Mouse (Mus musculus): Measurements from ENCODE around the gene Syt1. TPM values are rescaled to one million over a fixed set of nuclear protein-coding genes. Genes with fewer than 3 reads are reported as not detected.
A peak's percentile ranks its signal among the peaks of the same experiment; 100 is the strongest.

Syt1 gene
- polyA plus RNA-seq, 1 experiment from 2014 or later = 130 TPM

GRCm38 (mm10) chr10:108765564-108765963 is 245.2 kb downstream of the Syt1 start:
- Histone ChIP-seq H3K4me3 (ENCODE audit: low read depth, low read length) (no peak overlapping the region), H3K36me3 (ENCODE audit: control insufficient read depth, insufficient read depth, low read length) (no peaks in the 10 kb centered on the region), H3K27ac (ENCODE audit: low read depth, low read length) (no peak overlapping the region), H3K27me3 (ENCODE audit: control insufficient read depth, insufficient read depth, low read length) (no peaks in the 10 kb centered on the region), H3K4me1 (ENCODE audit: control insufficient read depth, insufficient read depth, low read length) (no peaks in the 10 kb centered on the region), H3K9ac (replicated peaks; ENCODE audit: low read depth, low read length) (no peak overlapping the region), H3K4me2 (ENCODE audit: low read depth, low read length) (no peak overlapping the region), H3K9me3 (ENCODE audit: control insufficient read depth, low read length) (no peaks in the 10 kb centered on the region)
- no peak for ATAC-seq (ENCODE audit: low read depth)

GRCm38 (mm10) chr10:108763722-108764121 is 247.1 kb downstream of the Syt1 start:
- H3K4me1 ChIP-seq (ENCODE audit: control insufficient read depth, insufficient read depth, low read length) = no peaks in the 10 kb centered on the region
- 0 out of 2 replicates have a peak, but pooled peaks have one; percentile 28 for ATAC-seq (ENCODE audit: low read depth)
- no peaks in the 10 kb centered on the region for H3K27me3 ChIP-seq (ENCODE audit: control insufficient read depth, insufficient read depth, low read length)
- no peak overlapping the region for H3K27ac ChIP-seq (ENCODE audit: low read depth, low read length)
- H3K36me3 ChIP-seq (ENCODE audit: control insufficient read depth, insufficient read depth, low read length) = no peaks in the 10 kb centered on the region
- WGBS = 75% methylated on average over 6 of the region's 6 CpGs
- H3K4me2 ChIP-seq (ENCODE audit: low read depth, low read length) = no peak overlapping the region
- no peaks in the 10 kb centered on the region for H3K9me3 ChIP-seq (ENCODE audit: control insufficient read depth, low read length)
- no peak overlapping the region for H3K9ac ChIP-seq (replicated peaks; ENCODE audit: low read depth, low read length)
- H3K4me3 ChIP-seq (ENCODE audit: low read depth, low read length) = no peak overlapping the region

- 83% methylated on average over 2 of the region's 2 CpGs for WGBS
- Histone ChIP-seq H3K4me3 (ENCODE audit: low read depth, low read length) (no peak overlapping the region), H3K4me2 (ENCODE audit: low read depth, low read length) (no peak overlapping the region), H3K27ac (ENCODE audit: low read depth, low read length) (no peak overlapping the region), H3K9me3 (ENCODE audit: control insufficient read depth, low read length) (no peaks in the 10 kb centered on the region), H3K4me1 (ENCODE audit: control insufficient read depth, insufficient read depth, low read length) (no peaks in the 10 kb centered on the region), H3K36me3 (ENCODE audit: control insufficient read depth, insufficient read depth, low read length) (no peaks in the 10 kb centered on the region), H3K27me3 (ENCODE audit: control insufficient read depth, insufficient read depth, low read length) (no peaks in the 10 kb centered on the region), H3K9ac (replicated peaks; ENCODE audit: low read depth, low read length) (no peak overlapping the region)
- no peak for ATAC-seq (ENCODE audit: low read depth)
Measured at GRCm38 (mm10) chr10:108753304-108753703, 257.5 kb downstream of the Syt1 start.

GRCm38 (mm10) chr10:108743759-108744158 is 267.0 kb downstream of the Syt1 start:
- no peak overlapping the region for H3K27ac ChIP-seq (ENCODE audit: low read depth, low read length)
- WGBS = 96% methylated on average over 2 of the region's 2 CpGs
- no peaks in the 10 kb centered on the region for H3K4me1 ChIP-seq (ENCODE audit: control insufficient read depth, insufficient read depth, low read length)
- H3K27me3 ChIP-seq (ENCODE audit: control insufficient read depth, insufficient read depth, low read length) = no peaks in the 10 kb centered on the region
- H3K9ac ChIP-seq (replicated peaks; ENCODE audit: low read depth, low read length) = no peak overlapping the region
- no peak overlapping the region for H3K4me2 ChIP-seq (ENCODE audit: low read depth, low read length)
- H3K36me3 ChIP-seq (ENCODE audit: control insufficient read depth, insufficient read depth, low read length) = no peaks in the 10 kb centered on the region
- ATAC-seq (ENCODE audit: low read depth) = no peak
- H3K4me3 ChIP-seq (ENCODE audit: low read depth, low read length) = no peak overlapping the region
- H3K9me3 ChIP-seq (ENCODE audit: control insufficient read depth, low read length) = no peaks in the 10 kb centered on the region

- no peak overlapping the region for H3K27ac ChIP-seq (ENCODE audit: low read depth, low read length)
- H3K4me3 ChIP-seq (ENCODE audit: low read depth, low read length) = no peak overlapping the region
- H3K36me3 ChIP-seq (ENCODE audit: control insufficient read depth, insufficient read depth, low read length) = no peaks in the 10 kb centered on the region
- H3K9me3 ChIP-seq (ENCODE audit: control insufficient read depth, low read length) = no peaks in the 10 kb centered on the region
- no peak overlapping the region for H3K9ac ChIP-seq (replicated peaks; ENCODE audit: low read depth, low read length)
- H3K4me1 ChIP-seq (ENCODE audit: control insufficient read depth, insufficient read depth, low read length) = no peaks in the 10 kb centered on the region
- H3K4me2 ChIP-seq (ENCODE audit: low read depth, low read length) = no peak overlapping the region
- WGBS = 64% methylated on average over 2 of the region's 2 CpGs
- H3K27me3 ChIP-seq (ENCODE audit: control insufficient read depth, insufficient read depth, low read length) = no peaks in the 10 kb centered on the region
- peak; percentile 56; the same call in 1 of the 2 replicates for ATAC-seq (ENCODE audit: low read depth)
Measured at GRCm38 (mm10) chr10:108733982-108734381, 276.8 kb downstream of the Syt1 start.

- no peak overlapping the region for H3K4me3 ChIP-seq (ENCODE audit: low read depth, low read length)
- no peak overlapping the region for H3K4me2 ChIP-seq (ENCODE audit: low read depth, low read length)
- ATAC-seq (ENCODE audit: low read depth) = no peak
- 62% methylated on average over 8 of the region's 8 CpGs for WGBS
- H3K9me3 ChIP-seq (ENCODE audit: control insufficient read depth, low read length) = no peaks in the 10 kb centered on the region
- H3K27me3 ChIP-seq (ENCODE audit: control insufficient read depth, insufficient read depth, low read length) = no peaks in the 10 kb centered on the region
- H3K9ac ChIP-seq (replicated peaks; ENCODE audit: low read depth, low read length) = no peak overlapping the region
- no peak overlapping the region for H3K27ac ChIP-seq (ENCODE audit: low read depth, low read length)
- no peaks in the 10 kb centered on the region for H3K36me3 ChIP-seq (ENCODE audit: control insufficient read depth, insufficient read depth, low read length)
- no peaks in the 10 kb centered on the region for H3K4me1 ChIP-seq (ENCODE audit: control insufficient read depth, insufficient read depth, low read length)
Measured at GRCm38 (mm10) chr10:108728961-108729360, 281.8 kb downstream of the Syt1 start.

GRCm38 (mm10) chr10:108726391-108726790 is 284.4 kb downstream of the Syt1 start:
- no peaks in the 10 kb centered on the region for H3K27me3 ChIP-seq (ENCODE audit: control insufficient read depth, insufficient read depth, low read length)
- H3K9me3 ChIP-seq (ENCODE audit: control insufficient read depth, low read length) = no peaks in the 10 kb centered on the region
- no peak for ATAC-seq (ENCODE audit: low read depth)
- H3K36me3 ChIP-seq (ENCODE audit: control insufficient read depth, insufficient read depth, low read length) = no peaks in the 10 kb centered on the region
- H3K4me2 ChIP-seq (ENCODE audit: low read depth, low read length) = no peak overlapping the region
- no peak overlapping the region for H3K9ac ChIP-seq (replicated peaks; ENCODE audit: low read depth, low read length)
- WGBS = 88% methylated on average over 4 of the region's 4 CpGs
- no peak overlapping the region for H3K4me3 ChIP-seq (ENCODE audit: low read depth, low read length)
- no peaks in the 10 kb centered on the region for H3K4me1 ChIP-seq (ENCODE audit: control insufficient read depth, insufficient read depth, low read length)
- no peak overlapping the region for H3K27ac ChIP-seq (ENCODE audit: low read depth, low read length)

GRCm38 (mm10) chr10:108724878-108725277 is 285.9 kb downstream of the Syt1 start:
- H3K27ac ChIP-seq (ENCODE audit: low read depth, low read length) = no peak overlapping the region
- no peaks in the 10 kb centered on the region for H3K36me3 ChIP-seq (ENCODE audit: control insufficient read depth, insufficient read depth, low read length)
- H3K4me2 ChIP-seq (ENCODE audit: low read depth, low read length) = no peak overlapping the region
- H3K9ac ChIP-seq (replicated peaks; ENCODE audit: low read depth, low read length) = no peak overlapping the region
- no peak for ATAC-seq (ENCODE audit: low read depth)
- WGBS = 91% methylated on average over 3 of the region's 3 CpGs
- no peaks in the 10 kb centered on the region for H3K4me1 ChIP-seq (ENCODE audit: control insufficient read depth, insufficient read depth, low read length)
- H3K4me3 ChIP-seq (ENCODE audit: low read depth, low read length) = no peak overlapping the region
- no peaks in the 10 kb centered on the region for H3K9me3 ChIP-seq (ENCODE audit: control insufficient read depth, low read length)
- no peaks in the 10 kb centered on the region for H3K27me3 ChIP-seq (ENCODE audit: control insufficient read depth, insufficient read depth, low read length)

GRCm38 (mm10) chr10:108710514-108710913 is 300.3 kb downstream of the Syt1 start:
- H3K27ac ChIP-seq (ENCODE audit: low read depth, low read length) = peak overlapping the region; percentile 48; the same call in 1 of the 2 replicates
- ATAC-seq (ENCODE audit: low read depth) = no peak
- WGBS = 63% methylated on average over 5 of the region's 5 CpGs

GRCm38 (mm10) chr10:108705658-108706057 is 305.1 kb downstream of the Syt1 start:
- no peak for ATAC-seq (ENCODE audit: low read depth)
- Histone ChIP-seq H3K27me3 (ENCODE audit: control insufficient read depth, insufficient read depth, low read length) (no peaks in the 10 kb centered on the region), H3K36me3 (ENCODE audit: control insufficient read depth, insufficient read depth, low read length) (no peaks in the 10 kb centered on the region), H3K9ac (replicated peaks; ENCODE audit: low read depth, low read length) (no peak overlapping the region), H3K4me1 (ENCODE audit: control insufficient read depth, insufficient read depth, low read length) (no peaks in the 10 kb centered on the region), H3K27ac (ENCODE audit: low read depth, low read length) (no peak overlapping the region), H3K9me3 (ENCODE audit: control insufficient read depth, low read length) (no peaks in the 10 kb centered on the region), H3K4me3 (ENCODE audit: low read depth, low read length) (no peak overlapping the region), H3K4me2 (ENCODE audit: low read depth, low read length) (no peak overlapping the region)
- WGBS = 89% methylated on average over 3 of the region's 3 CpGs

More at GRCm38 (mm10) chr10:108710514-108710913, 300.3 kb downstream of the Syt1 start:
- Histone ChIP-seq H3K9ac (replicated peaks; ENCODE audit: low read depth, low read length) (no peak overlapping the region), H3K4me2 (ENCODE audit: low read depth, low read length) (no peak overlapping the region), H3K4me3 (ENCODE audit: low read depth, low read length) (no peak overlapping the region), H3K4me1 (ENCODE audit: control insufficient read depth, insufficient read depth, low read length) (no peaks in the 10 kb centered on the region), H3K36me3 (ENCODE audit: control insufficient read depth, insufficient read depth, low read length) (no peaks in the 10 kb centered on the region), H3K27me3 (ENCODE audit: control insufficient read depth, insufficient read depth, low read length) (no peaks in the 10 kb centered on the region), H3K9me3 (ENCODE audit: control insufficient read depth, low read length) (no peaks in the 10 kb centered on the region)

All from neural tube, embryonic 14.5 days (tissue).